Comparison of ENCODE assay signal across 8 mouse cellular contexts in the genomic region with DNA sequence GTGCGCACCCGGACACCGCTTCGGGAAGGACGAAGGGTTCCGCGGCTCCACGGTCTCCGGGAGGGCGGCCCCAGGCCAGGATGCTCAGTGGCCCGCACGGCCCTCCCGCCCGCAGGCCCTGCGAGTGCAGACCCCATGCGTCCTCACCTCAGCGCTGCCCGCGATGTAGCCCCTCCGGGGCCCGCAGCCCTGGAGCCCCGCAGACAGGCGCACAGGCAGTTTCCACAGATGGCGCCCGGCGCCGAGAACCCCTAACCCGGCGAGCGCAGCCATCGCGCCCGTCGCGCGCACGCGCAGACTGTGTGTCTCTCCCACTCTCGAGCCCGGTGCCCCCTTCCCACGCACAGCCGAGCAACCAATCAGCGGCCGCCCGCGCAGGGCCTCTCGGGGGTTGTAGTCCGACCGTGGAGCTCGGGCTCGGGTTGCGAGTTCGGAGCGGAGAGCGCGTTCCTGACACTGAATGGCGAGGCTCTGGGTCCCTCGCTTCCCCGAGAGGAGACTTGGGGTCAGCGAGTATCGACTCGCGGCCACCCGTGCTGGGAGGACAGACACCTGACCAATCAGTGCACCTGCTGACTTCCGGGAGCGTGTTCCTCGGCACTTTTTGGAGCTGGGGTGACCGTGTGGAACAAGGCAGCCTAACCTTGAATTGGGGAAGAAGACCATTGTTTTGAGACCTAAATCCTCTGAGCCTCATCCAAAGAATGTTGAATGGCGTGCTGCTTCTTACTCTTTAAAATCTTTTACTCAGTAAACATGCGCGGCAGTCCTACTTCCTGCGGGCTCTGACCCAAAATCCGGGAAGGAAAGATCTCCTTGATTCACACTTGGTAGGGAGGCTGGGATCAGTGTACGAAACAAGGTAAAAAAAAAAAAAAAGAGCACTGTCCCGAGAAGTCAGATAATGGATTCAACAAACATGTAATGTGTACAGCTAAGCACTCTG. TPM values are rescaled to one million over a fixed set of nuclear protein-coding genes. Genes with fewer than 3 reads are reported as not detected.
A peak's percentile ranks its signal among the peaks of the same experiment; 100 is the strongest.
DNase-seq lines count a peak whose midpoint lies in the region; ATAC-seq lines count a peak whose summit lies in the region.

A gene (minus strand): TSS at position 300 of the 946 bp plus-strand sequence.

- peak; percentile 98 for ATAC-seq in forebrain, embryonic 11.5 days (replicated peaks; ENCODE audit: low FRiP score)
- peak; percentile 98 for ATAC-seq in heart, embryonic 16.5 days (replicated peaks; ENCODE audit: extremely low read depth, insufficient read depth, low FRiP score)
- peak; percentile 94 for ATAC-seq in liver, embryonic 15.5 days (ENCODE audit: insufficient read depth)
- ATAC-seq in neural tube, embryonic 12.5 days (ENCODE audit: low FRiP score, low read depth): peak; percentile 98

- H3K4me2 ChIP-seq in forebrain, embryonic 11.5 days (ENCODE audit: low read depth, low read length, severe bottlenecking): peak within 1 kb of the TSS; percentile 74
- peak within 1 kb of the TSS; percentile 88 for H3K4me2 ChIP-seq in heart, embryonic 16.5 days (ENCODE audit: low read depth, low read length)
- H3K4me2 ChIP-seq in liver, embryonic 15.5 days: peak within 1 kb of the TSS; percentile 94
- peak within 1 kb of the TSS; percentile 75 for H3K4me2 ChIP-seq in neural tube, embryonic 12.5 days (replicated peaks)

- peak; percentile 87 to 90 for DNase-seq in CD8-positive naive resting alpha-beta T cell, adult 2 months (ENCODE audit: low read depth in 2 of 2, low spot score in 2 of 2)
- DNase-seq in c-Kit-positive CD71-negative TER-119-negative erythroid progenitor cells, embryonic 14.5 days (ENCODE audit: low read depth): peak; percentile 86
- peak; percentile 97 for DNase-seq in forebrain, embryonic 11.5 days (ENCODE audit: low spot score)
- peak; percentile 92 to 97 for DNase-seq in kidney, postnatal 36 days
- peak; percentile 80 for DNase-seq in telencephalon, adult 2 months (ENCODE audit: low read depth, low spot score)

- peak within 1 kb of the TSS; percentile 94 for H3K9ac ChIP-seq in forebrain, embryonic 11.5 days (ENCODE audit: low read length)
- peak within 1 kb of the TSS; percentile 95 for H3K9ac ChIP-seq in heart, embryonic 16.5 days (ENCODE audit: low read length)
- H3K9ac ChIP-seq in liver, embryonic 15.5 days: peak within 1 kb of the TSS; percentile 83
- peak within 1 kb of the TSS; percentile 91 for H3K9ac ChIP-seq in neural tube, embryonic 12.5 days

- H3K4me3 ChIP-seq in forebrain, embryonic 11.5 days (ENCODE audit: low read depth, low read length): peak within 1 kb of the TSS; percentile 86
- peak within 1 kb of the TSS; percentile 95 for H3K4me3 ChIP-seq in heart, embryonic 16.5 days (ENCODE audit: low read length)
- peak within 1 kb of the TSS; percentile 91 for H3K4me3 ChIP-seq in liver, embryonic 15.5 days (replicated peaks)
- H3K4me3 ChIP-seq in neural tube, embryonic 12.5 days: peak within 1 kb of the TSS; percentile 92

- H3K4me1 ChIP-seq in forebrain, embryonic 11.5 days (replicated peaks; ENCODE audit: control insufficient read depth, insufficient read depth, low read length): peaks cover 7% of the 10 kb centered on the region
- H3K4me1 ChIP-seq in heart, embryonic 16.5 days (ENCODE audit: control insufficient read depth, insufficient read depth, low read length): peaks cover 5% of the 10 kb centered on the region
- H3K4me1 ChIP-seq in liver, embryonic 15.5 days (replicated peaks): peaks cover 41% of the 10 kb centered on the region
- peaks cover 21% of the 10 kb centered on the region for H3K4me1 ChIP-seq in neural tube, embryonic 12.5 days

- under 1% methylated on average over 74 of the region's 75 CpGs for WGBS in forebrain, embryonic 11.5 days
- under 1% methylated on average over 75 of the region's 75 CpGs for WGBS in heart, embryonic 16.5 days
- under 1% methylated on average over 75 of the region's 75 CpGs for WGBS in liver, embryonic 15.5 days (ENCODE audit: insufficient replicate concordance)
- WGBS in neural tube, embryonic 12.5 days: under 1% methylated on average over 75 of the region's 75 CpGs

- H3K36me3 ChIP-seq in forebrain, embryonic 11.5 days (ENCODE audit: control insufficient read depth, insufficient read depth, low read length): no peaks in the 10 kb centered on the region
- H3K36me3 ChIP-seq in heart, embryonic 16.5 days (ENCODE audit: control insufficient read depth, insufficient read depth): no peaks in the 10 kb centered on the region
- 0 out of 2 replicates have a peak, but pooled peaks cover 7% of the 10 kb centered on the region for H3K36me3 ChIP-seq in liver, embryonic 15.5 days (replicated peaks)
- no peaks in the 10 kb centered on the region for H3K36me3 ChIP-seq in neural tube, embryonic 12.5 days

- no peaks in the 10 kb centered on the region for H3K9me3 ChIP-seq in forebrain, embryonic 11.5 days (ENCODE audit: control insufficient read depth, low read length)
- H3K9me3 ChIP-seq in heart, embryonic 16.5 days (replicated peaks; ENCODE audit: control insufficient read depth, low read length): no peaks in the 10 kb centered on the region
- no peaks in the 10 kb centered on the region for H3K9me3 ChIP-seq in liver, embryonic 15.5 days (replicated peaks)
- no peaks in the 10 kb centered on the region for H3K9me3 ChIP-seq in neural tube, embryonic 12.5 days

- H3K27ac ChIP-seq in forebrain, embryonic 11.5 days (ENCODE audit: low read depth, low read length): no peak within 1 kb of the TSS
- H3K27ac ChIP-seq in heart, embryonic 16.5 days (ENCODE audit: low read length): peak within 1 kb of the TSS; percentile 52
- H3K27ac ChIP-seq in liver, embryonic 15.5 days (replicated peaks): peak within 1 kb of the TSS; percentile 69
- H3K27ac ChIP-seq in neural tube, embryonic 12.5 days: peak within 1 kb of the TSS; percentile 32; the same call in 1 of the 2 replicates

- no peaks in the 10 kb centered on the region; the same call in 1 of the 2 replicates for H3K27me3 ChIP-seq in forebrain, embryonic 11.5 days (ENCODE audit: control insufficient read depth, insufficient read depth, low read length)
- H3K27me3 ChIP-seq in heart, embryonic 16.5 days (ENCODE audit: control insufficient read depth, insufficient read depth, low read length): no peaks in the 10 kb centered on the region
- no peaks in the 10 kb centered on the region for H3K27me3 ChIP-seq in liver, embryonic 15.5 days
- H3K27me3 ChIP-seq in neural tube, embryonic 12.5 days (replicated peaks): no peaks in the 10 kb centered on the region

RNA-seq across cellular contexts. Expression of the gene that starts here (rescaled TPM):
- 15.2 and 18.2 TPM in 2 replicates for polyA plus RNA-seq in forebrain, embryonic 11.5 days (2014; fragmentation: Nextera tagmentation; extraction: Ambion mirVana)
- 14.9 and 17.4 TPM in 2 replicates for polyA plus RNA-seq in heart, embryonic 16.5 days (2015; fragmentation: Nextera tagmentation; extraction: Ambion mirVana)
- 9.9 and 11.6 TPM in 2 replicates for polyA plus RNA-seq in liver, embryonic 15.5 days (2015; fragmentation: Nextera tagmentation; extraction: Ambion mirVana)
- 19.9 and 23.6 TPM in 2 replicates for polyA plus RNA-seq in neural tube, embryonic 12.5 days (2016; fragmentation: Nextera tagmentation; extraction: Ambion mirVana)
